Mouse (Mus musculus) lung, embryonic 14.5 days (tissue): ENCODE results near the gene Ntng1. TPM values are rescaled to one million over a fixed set of nuclear protein-coding genes. Genes with fewer than 3 reads are reported as not detected.

Experiments
- ATAC-seq: fragments of 200-750 bp; cut with Nextera tagmentation; 2 replicates; pipeline ENCODE4 v1.8.0; 2017; ENCODE audit warnings: mild to moderate bottlenecking, moderate TSS enrichment, moderate library complexity; ENCODE audit not compliant: insufficient read depth
- DNase-seq: peaks from one replicate; pipeline ENCODE4 v3.0.0-alpha.2; 2015
- H3K27ac ChIP-seq: fragments of 300-500 bp; sonication (generic); 2 replicates; pipeline ENCODE4 v1.5.1; 2014; ENCODE audit warnings: low read depth, mild to moderate bottlenecking, moderate library complexity
- H3K27me3 ChIP-seq: fragments of 300-500 bp; sonication (generic); 2 replicates; pipeline ENCODE4 v1.6.1; 2014; ENCODE audit warnings: low read length, control low read depth; ENCODE audit not compliant: insufficient read depth
- H3K36me3 ChIP-seq: fragments of 300-500 bp; sonication (generic); 2 replicates; pipeline ENCODE4 v1.6.1; 2014; ENCODE audit warnings: control low read depth; ENCODE audit not compliant: insufficient read depth
- H3K4me1 ChIP-seq: fragments of 300-500 bp; sonication (generic); 2 replicates; pipeline ENCODE4 v1.6.1; 2014; ENCODE audit warnings: antibody characterized with exemption, control low read depth; ENCODE audit not compliant: insufficient read depth
- H3K4me2 ChIP-seq: fragments of 300-500 bp; sonication (generic); 2 replicates; pipeline ENCODE4 v1.6.1; 2014; ENCODE audit warnings: mild to moderate bottlenecking
- H3K4me3 ChIP-seq: fragments of 300-500 bp; sonication (generic); 2 replicates; pipeline ENCODE4 v1.5.1; 2014; ENCODE audit warnings: low read depth, low read length
- H3K9ac ChIP-seq: fragments of 300-500 bp; sonication (generic); 2 replicates; pipeline ENCODE4 v1.6.1; 2014
- H3K9me3 ChIP-seq: fragments of 300-500 bp; sonication (generic); 2 replicates; pipeline ENCODE4 v1.6.1; 2016; ENCODE audit warnings: low read depth, low read length, control low read depth
- CTCF ChIP-seq: IDR thresholded peaks from 2 replicates; pipeline ENCODE4 v1.5.1; 2016; ENCODE audit warnings: antibody characterized with exemption, low read depth
- WGBS: fragments of 180-500 bp; shearing (Covaris S2); extraction: QIAGEN DNeasy Blood & Tissue Kit; methylation state at CpG from one replicate; pipeline ENCODE4 v1.1.7; 2014; 5-methylcytosine and 5-hydroxymethylcytosine counted together
- polyA plus RNA-seq: library from polyadenylated mRNA; unstranded; fragments of >200 nt; fragmentation: Nextera tagmentation; extraction: Ambion mirVana; gene quantifications from 2 replicates; pipeline ENCODE4 v1.2.1, GENCODE M21; 2014

Ntng1 gene
- polyA plus RNA-seq, 1 experiment from 2014 or later: 3.3 TPM

DNA sequence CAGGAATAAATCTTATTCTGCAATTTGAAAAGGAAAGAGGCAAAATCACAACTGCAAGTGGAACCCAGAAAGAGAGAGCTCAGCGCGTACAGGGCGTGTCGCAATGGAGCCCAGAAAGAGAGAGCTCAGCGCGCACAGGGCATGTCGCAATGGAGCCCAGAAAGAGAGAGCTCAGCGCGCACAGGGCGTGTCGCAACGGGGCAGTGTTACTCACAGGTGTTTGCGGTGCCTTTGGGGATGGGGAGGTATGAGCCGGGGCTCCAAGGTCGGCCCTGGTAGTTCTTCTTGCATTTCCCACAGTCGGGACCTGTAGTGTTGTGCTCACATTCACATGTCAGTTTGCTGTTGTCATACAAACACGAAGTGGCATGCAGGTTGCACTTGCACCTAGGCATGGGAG is 271.8 kb downstream of the Ntng1 start:
- Histone ChIP-seq H3K4me1 (no peaks in the 10 kb centered on the region), H3K27ac (no peak overlapping the region), H3K9ac (no peak overlapping the region), H3K4me3 (no peak overlapping the region), H3K9me3 (no peaks in the 10 kb centered on the region), H3K4me2 (no peak overlapping the region), H3K27me3 (no peaks in the 10 kb centered on the region), H3K36me3 (no peaks in the 10 kb centered on the region)
- ATAC-seq (no peak), DNase-seq (no peak)
- no peak for TF ChIP-seq CTCF
- WGBS: 84% methylated on average over 17 of the region's 17 CpGs

DNA sequence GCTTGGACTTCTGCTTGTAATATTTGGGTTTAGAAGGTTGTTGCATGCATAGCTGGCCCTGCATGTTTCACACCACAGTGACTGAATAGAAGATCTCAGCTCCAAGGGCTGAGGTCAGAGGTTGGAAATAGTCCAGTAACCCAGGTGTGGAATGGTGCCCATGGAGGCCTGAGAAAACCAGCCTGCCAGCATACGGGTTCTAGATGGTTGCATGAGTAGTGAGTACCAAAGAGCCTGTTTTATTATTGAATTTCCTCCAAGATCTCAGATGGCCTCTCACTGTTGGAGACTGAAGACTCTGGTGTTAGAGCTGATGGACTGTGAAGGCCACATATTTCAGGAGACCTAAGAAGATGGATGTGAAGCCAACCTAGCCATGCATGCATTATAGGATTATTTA is 285.5 kb downstream of the Ntng1 start:
- Histone ChIP-seq H3K9me3 (no peaks in the 10 kb centered on the region), H3K9ac (no peak overlapping the region), H3K4me1 (no peaks in the 10 kb centered on the region), H3K4me2 (no peak overlapping the region), H3K27me3 (no peaks in the 10 kb centered on the region), H3K27ac (no peak overlapping the region), H3K4me3 (no peak overlapping the region), H3K36me3 (no peaks in the 10 kb centered on the region)
- WGBS: 90% methylated on average over 1 of the region's 1 CpGs
- ATAC-seq (no peak), DNase-seq (no peak)
- TF ChIP-seq CTCF: no peak

DNA sequence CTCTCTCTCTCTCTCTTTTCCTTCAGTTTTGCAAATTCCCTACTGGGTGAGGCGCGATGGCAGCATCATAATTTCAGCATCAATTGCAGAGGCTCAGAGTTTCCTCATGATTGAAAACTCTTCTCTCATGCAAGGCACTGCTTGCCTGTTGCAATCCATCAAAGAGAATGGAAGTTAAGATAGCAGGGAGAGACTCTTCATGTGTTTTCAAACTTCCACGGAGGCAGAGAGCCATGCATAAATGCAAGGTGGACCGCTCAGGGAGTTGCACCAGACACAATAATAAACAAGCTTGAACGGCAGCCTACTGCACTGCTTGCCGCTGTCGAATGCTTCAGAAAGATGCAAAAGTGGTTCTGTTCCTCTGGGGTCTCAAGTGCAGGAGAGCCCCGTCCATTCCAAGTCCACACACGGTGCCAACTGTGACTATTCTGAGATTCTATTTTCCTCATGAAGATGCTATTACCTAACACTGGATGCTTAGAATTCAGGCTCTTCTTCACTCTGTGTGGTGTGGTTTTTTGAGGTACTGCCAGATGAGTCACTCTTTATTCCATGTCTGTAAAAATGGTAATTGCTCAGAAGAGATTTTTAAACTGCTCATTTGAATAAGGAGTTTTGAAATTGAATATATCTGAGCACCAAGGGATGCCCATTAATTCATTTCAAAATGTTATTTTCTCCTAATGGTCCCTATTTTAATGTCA is 289.2 kb downstream of the Ntng1 start:
- Histone ChIP-seq H3K4me3 (no peak overlapping the region), H3K27ac (no peak overlapping the region), H3K4me2 (no peak overlapping the region), H3K36me3 (no peaks in the 10 kb centered on the region), H3K27me3 (no peaks in the 10 kb centered on the region), H3K9ac (no peak overlapping the region), H3K4me1 (no peaks in the 10 kb centered on the region), H3K9me3 (no peaks in the 10 kb centered on the region)
- WGBS: 74% methylated on average over 9 of the region's 9 CpGs
- TF ChIP-seq CTCF: no peak
- no peak for ATAC-seq
- DNase-seq: no peak

DNA sequence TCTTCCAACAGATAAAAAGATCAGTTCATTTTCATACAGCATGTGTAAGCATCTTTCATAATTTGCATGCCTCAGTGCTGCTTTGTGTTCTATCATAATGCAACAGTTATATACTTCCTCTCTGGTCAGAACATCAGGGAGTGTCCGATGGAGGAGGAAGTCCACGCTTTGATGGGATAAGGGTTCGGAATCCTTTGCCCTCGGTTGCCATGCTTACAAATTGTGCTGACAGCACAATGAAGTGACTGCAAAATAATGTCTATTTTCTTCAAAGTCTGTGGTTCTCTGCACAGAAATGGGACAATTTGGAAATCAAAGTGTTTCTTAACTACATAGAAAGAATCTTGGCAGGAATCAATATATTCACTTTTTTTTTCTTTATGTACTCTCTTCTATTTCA is 297.2 kb downstream of the Ntng1 start:
- H3K9me3 ChIP-seq: no peaks in the 10 kb centered on the region
- no peak overlapping the region for H3K4me2 ChIP-seq
- H3K4me1 ChIP-seq: no peaks in the 10 kb centered on the region
- H3K27ac ChIP-seq: no peak overlapping the region
- H3K9ac ChIP-seq: no peak overlapping the region
- DNase-seq (peak; percentile 53), ATAC-seq (no peak; the same call in 1 of the 2 replicates)
- no peaks in the 10 kb centered on the region for H3K36me3 ChIP-seq
- H3K27me3 ChIP-seq: no peaks in the 10 kb centered on the region
- no peak for TF ChIP-seq CTCF
- no peak overlapping the region for H3K4me3 ChIP-seq
- WGBS: 36% methylated on average over 4 of the region's 4 CpGs

DNA sequence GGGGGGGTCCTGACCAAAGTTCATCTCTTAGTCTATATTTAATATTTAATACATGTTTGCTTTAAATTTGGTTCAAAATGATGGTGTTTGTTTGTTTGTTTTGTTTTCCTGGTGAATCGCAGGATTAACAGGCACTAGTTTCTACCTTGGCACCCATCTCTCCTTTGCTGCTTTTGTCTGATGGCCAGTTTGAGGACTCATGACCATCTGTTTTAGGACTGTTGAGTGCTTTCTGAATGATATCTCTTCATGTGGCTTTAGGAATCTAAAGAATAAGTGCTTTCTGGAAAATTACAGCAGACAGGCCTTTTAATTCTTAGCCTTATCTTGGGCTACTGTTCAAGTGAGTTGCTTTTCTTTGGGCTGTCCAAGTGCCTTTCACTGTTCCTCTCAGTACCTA is 318.0 kb downstream of the Ntng1 start:
- Histone ChIP-seq H3K9me3 (no peaks in the 10 kb centered on the region), H3K4me2 (no peak overlapping the region), H3K27me3 (no peaks in the 10 kb centered on the region), H3K27ac (no peak overlapping the region), H3K4me3 (no peak overlapping the region), H3K9ac (no peak overlapping the region), H3K36me3 (no peaks in the 10 kb centered on the region), H3K4me1 (no peaks in the 10 kb centered on the region)
- TF ChIP-seq CTCF: no peak
- WGBS: 90% methylated on average over 1 of the region's 1 CpGs
- no peak for ATAC-seq
- no peak for DNase-seq

DNA sequence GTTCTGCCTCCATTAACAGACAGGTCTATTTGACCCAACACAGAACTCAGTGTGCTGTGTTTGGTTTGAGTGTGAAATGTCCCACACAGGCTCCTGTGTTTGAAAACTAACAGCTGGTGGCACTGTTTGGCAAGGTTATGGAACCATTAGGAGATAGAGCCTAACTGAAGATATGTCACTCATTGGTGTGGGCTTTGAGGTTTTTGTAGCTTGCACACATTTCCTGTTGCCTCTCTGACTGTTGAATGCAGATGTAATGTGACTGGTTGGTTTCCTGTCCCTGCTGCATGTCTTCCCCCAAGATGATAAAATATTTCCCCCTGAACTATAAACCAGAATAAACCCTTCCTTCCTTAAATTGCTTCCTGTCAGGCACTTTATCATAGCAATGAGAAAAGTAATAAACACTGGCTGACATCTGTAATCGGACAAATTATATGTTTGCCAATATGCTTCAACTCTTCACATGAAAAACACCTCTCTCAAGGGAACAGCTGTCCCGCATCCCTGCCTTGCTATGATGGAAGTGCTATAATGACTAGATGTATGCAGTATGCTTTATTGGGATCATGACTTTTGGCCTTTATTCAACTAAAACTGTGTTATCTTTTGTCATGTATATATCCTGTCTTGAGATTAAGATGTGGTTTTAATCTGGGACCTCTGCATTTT is 320.9 kb downstream of the Ntng1 start:
- DNase-seq: peak; percentile 67
- no peak for TF ChIP-seq CTCF
- Histone ChIP-seq H3K27ac (no peak overlapping the region), H3K4me2 (no peak overlapping the region), H3K27me3 (no peaks in the 10 kb centered on the region), H3K4me3 (no peak overlapping the region), H3K9me3 (no peaks in the 10 kb centered on the region), H3K4me1 (no peaks in the 10 kb centered on the region), H3K36me3 (no peaks in the 10 kb centered on the region), H3K9ac (no peak overlapping the region)
- peak; percentile 75 for ATAC-seq
- 41% methylated on average over 2 of the region's 2 CpGs for WGBS

DNA sequence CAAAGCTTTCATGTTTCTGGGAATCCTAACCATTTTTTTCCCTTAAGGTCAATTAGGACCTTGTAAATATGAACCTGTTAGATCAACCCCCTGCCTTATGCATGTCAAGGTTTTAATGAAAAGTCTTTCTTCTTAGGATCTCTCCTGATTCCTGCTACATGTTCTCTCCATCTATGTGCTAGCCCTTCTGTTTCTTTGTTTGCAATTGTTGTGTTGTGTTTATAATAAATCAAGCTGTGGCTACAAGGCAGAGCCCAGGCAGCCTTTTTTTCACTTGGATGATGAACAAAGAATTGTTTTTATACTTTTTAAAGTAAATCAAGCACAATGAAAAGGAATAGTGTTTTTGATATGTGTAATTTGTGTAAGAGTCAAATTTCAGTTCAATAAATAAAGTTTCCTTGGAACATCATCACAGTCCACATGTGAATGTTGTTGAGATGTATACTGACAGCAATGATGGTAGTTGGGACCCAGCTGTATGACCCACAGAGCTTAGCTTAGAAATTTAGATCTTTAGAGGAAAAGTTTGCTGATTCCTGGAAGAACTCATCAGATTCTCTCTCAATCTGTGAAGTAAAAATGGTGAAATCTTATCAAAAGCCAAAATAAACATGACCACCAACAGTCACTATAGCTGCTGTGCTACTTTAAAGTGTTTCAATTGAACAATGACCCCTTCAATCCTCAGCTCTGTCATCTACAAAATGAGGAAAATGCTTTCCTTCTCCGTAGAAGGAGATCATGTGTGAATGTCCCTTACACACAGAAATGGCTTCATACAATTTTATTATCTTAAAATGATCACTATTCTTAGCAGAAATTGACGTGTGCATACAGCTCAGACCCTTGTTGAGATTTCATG is 324.8 kb downstream of the Ntng1 start:
- DNase-seq (peak; percentile 74), ATAC-seq (peak; percentile 86)

More for the DNA sequence above, 324.8 kb downstream of the Ntng1 start:
- 45% methylated on average over 2 of the region's 2 CpGs for WGBS
- no peaks in the 10 kb centered on the region for H3K27me3 ChIP-seq
- no peaks in the 10 kb centered on the region for H3K36me3 ChIP-seq
- H3K27ac ChIP-seq: no peak overlapping the region
- no peaks in the 10 kb centered on the region for H3K4me1 ChIP-seq
- no peak for TF ChIP-seq CTCF
- H3K9ac ChIP-seq: no peak overlapping the region
- H3K4me2 ChIP-seq: no peak overlapping the region
- no peaks in the 10 kb centered on the region for H3K9me3 ChIP-seq
- H3K4me3 ChIP-seq: no peak overlapping the region
